Mouse (Mus musculus): ENCODE data around the gene Henmt1.

DNA sequence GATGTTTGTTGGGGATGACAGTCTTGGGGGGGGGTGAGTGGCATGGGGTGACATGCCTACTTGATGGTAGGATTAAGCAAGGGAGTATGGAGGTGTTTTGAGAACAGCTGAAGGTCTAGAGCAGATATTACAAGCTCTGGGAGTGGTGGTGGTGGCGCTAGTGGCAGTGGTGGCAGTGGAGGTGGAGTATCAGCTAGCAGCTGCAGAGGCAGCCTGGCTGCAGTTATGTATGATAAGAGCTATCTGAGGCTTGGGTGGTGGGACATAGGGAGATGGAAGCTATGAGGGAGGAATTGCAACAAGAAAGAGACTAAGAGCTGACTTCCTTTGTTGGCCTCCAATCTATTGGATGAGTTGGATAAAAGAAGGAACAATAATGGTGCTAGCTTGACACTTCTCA is 17.9 kb upstream of the Henmt1 start:
- no peak for TF ChIP-seq CTCF (IDR thresholded peaks at IDR 0.05; ENCODE audit: low read depth, low read length)
- no peak for TF ChIP-seq POLR2A (IDR thresholded peaks at IDR 0.05; ENCODE audit: borderline replicate concordance, low read depth, low read length)
